Mouse (Mus musculus) kidney, postnatal 14 days (tissue): ENCODE data around the gene Ugt1a7c.
"Not testable (repeated sequence)": the region's sequence is repeated elsewhere in the genome, so short reads cannot be mapped to it uniquely, and the experiment has no call there.

Experiments used
- DNase-seq: peaks from one replicate; pipeline ENCODE4 v3.0.0; 2022; ENCODE audit warnings: mixed read lengths

The Ugt1a7c gene

GRCm38 (mm10) chr1:88094941-88095492 is at the start of gene Ugt1a7c:
Ugt1a7c (plus strand) TSS chr1:88095062.
- peak; percentile 58 for DNase-seq

GRCm38 (mm10) chr1:88047408-88047807 is 47.5 kb upstream of the Ugt1a7c start:
- DNase-seq: not testable (repeated sequence)

GRCm38 (mm10) chr1:88055088-88055487 is 39.8 kb upstream of the Ugt1a7c start, which contains the start of gene Ugt1a10:
Ugt1a10 (plus strand) TSS chr1:88055388.
- no peak for DNase-seq

- not testable (repeated sequence) for DNase-seq
These were observed 28.3 kb upstream of the Ugt1a7c start for GRCm38 (mm10) chr1:88066472-88067102.

GRCm38 (mm10) chr1:88070495-88070894 is 24.4 kb upstream of the Ugt1a7c start, which contains the start of gene Ugt1a9:
Ugt1a9 (plus strand) TSS chr1:88070800.
- no peak for DNase-seq

- DNase-seq: no peak
These were observed 24.0 kb upstream of the Ugt1a7c start for GRCm38 (mm10) chr1:88070902-88071301.

- no peak for DNase-seq
These were observed 20.4 kb upstream of the Ugt1a7c start for GRCm38 (mm10) chr1:88074471-88074870.

- DNase-seq: no peak
These were observed 17.7 kb upstream of the Ugt1a7c start for GRCm38 (mm10) chr1:88077128-88077527.

- DNase-seq: no peak
These were observed 13.2 kb upstream of the Ugt1a7c start for GRCm38 (mm10) chr1:88081670-88082069.

- DNase-seq: no peak
These were observed 8.7 kb upstream of the Ugt1a7c start for GRCm38 (mm10) chr1:88086125-88086524.

GRCm38 (mm10) chr1:88087513-88087912 is 7.3 kb upstream of the Ugt1a7c start, which contains the start of gene Ugt1a8:
Ugt1a8 (plus strand) TSS chr1:88087813.
- no peak for DNase-seq

- DNase-seq: no peak
These were observed 2.5 kb upstream of the Ugt1a7c start for GRCm38 (mm10) chr1:88092341-88092740.

- DNase-seq: peak; percentile 33
These were observed 589 bp upstream of the Ugt1a7c start for GRCm38 (mm10) chr1:88094270-88094676.

- DNase-seq: not testable (repeated sequence)
These were observed 3.7 kb downstream of the Ugt1a7c start for GRCm38 (mm10) chr1:88098546-88098945.

GRCm38 (mm10) chr1:88099691-88100090 is 4.8 kb downstream of the Ugt1a7c start:
- not testable (repeated sequence) for DNase-seq

GRCm38 (mm10) chr1:88103019-88103418 is 8.2 kb downstream of the Ugt1a7c start, which contains the start of gene Ugt1a6b:
Ugt1a6b (plus strand) TSS chr1:88103252.
- not testable (repeated sequence) for DNase-seq

- not testable (repeated sequence) for DNase-seq
These were observed 9.0 kb downstream of the Ugt1a7c start for GRCm38 (mm10) chr1:88103697-88104468.

GRCm38 (mm10) chr1:88104667-88105430 is 10.0 kb downstream of the Ugt1a7c start:
- DNase-seq: no peak

GRCm38 (mm10) chr1:88105656-88106055 is 10.8 kb downstream of the Ugt1a7c start:
- peak; percentile 43 for DNase-seq

GRCm38 (mm10) chr1:88109027-88109557 is 14.2 kb downstream of the Ugt1a7c start:
- DNase-seq: not testable (repeated sequence)

- DNase-seq: not testable (repeated sequence)
These were observed 14.7 kb downstream of the Ugt1a7c start for GRCm38 (mm10) chr1:88109604-88110003.

GRCm38 (mm10) chr1:88112769-88113168 is 17.9 kb downstream of the Ugt1a7c start:
- not testable (repeated sequence) for DNase-seq
